Mouse (Mus musculus): ENCODE data around the gene Cfap97d1.

Cfap97d1 gene

GRCm38 (mm10) chr11:101984054-101985025 is at the start of gene Cfap97d1:
Cfap97d1 (plus strand) TSS chr11:101984279.
- DNase-seq (ENCODE audit: low read depth, low spot score) = peak; percentile 82

GRCm38 (mm10) chr11:101935743-101936142 is 48.3 kb upstream of the Cfap97d1 start:
- no peak for DNase-seq (ENCODE audit: low read depth, low spot score)

- no peak for DNase-seq (ENCODE audit: low read depth, low spot score)
Observed at GRCm38 (mm10) chr11:101936421-101936820, 47.7 kb upstream of the Cfap97d1 start.

GRCm38 (mm10) chr11:101937108-101937507 is 47.0 kb upstream of the Cfap97d1 start:
- DNase-seq (ENCODE audit: low read depth, low spot score) = no peak

- DNase-seq (ENCODE audit: low read depth, low spot score) = no peak
Observed at GRCm38 (mm10) chr11:101943055-101943454, 41.0 kb upstream of the Cfap97d1 start.

GRCm38 (mm10) chr11:101946525-101946924 is 37.6 kb upstream of the Cfap97d1 start:
- DNase-seq (ENCODE audit: low read depth, low spot score) = no peak

- DNase-seq (ENCODE audit: low read depth, low spot score) = no peak
Observed at GRCm38 (mm10) chr11:101950021-101950420, 34.1 kb upstream of the Cfap97d1 start.

- DNase-seq (ENCODE audit: low read depth, low spot score) = no peak
Observed at GRCm38 (mm10) chr11:101952541-101953341, 31.3 kb upstream of the Cfap97d1 start.

GRCm38 (mm10) chr11:101953441-101953840 is 30.6 kb upstream of the Cfap97d1 start:
- DNase-seq (ENCODE audit: low read depth, low spot score) = no peak

GRCm38 (mm10) chr11:101957476-101957875 is 26.6 kb upstream of the Cfap97d1 start:
- no peak for DNase-seq (ENCODE audit: low read depth, low spot score)

- no peak for DNase-seq (ENCODE audit: low read depth, low spot score)
Observed at GRCm38 (mm10) chr11:101963043-101963442, 21.0 kb upstream of the Cfap97d1 start.

GRCm38 (mm10) chr11:101963473-101964291 is 20.4 kb upstream of the Cfap97d1 start:
- no peak for DNase-seq (ENCODE audit: low read depth, low spot score)

- no peak for DNase-seq (ENCODE audit: low read depth, low spot score)
Observed at GRCm38 (mm10) chr11:101964647-101965046, 19.4 kb upstream of the Cfap97d1 start.

GRCm38 (mm10) chr11:101965553-101965952 is 18.5 kb upstream of the Cfap97d1 start:
- no peak for DNase-seq (ENCODE audit: low read depth, low spot score)

GRCm38 (mm10) chr11:101966965-101967614 is 17.0 kb upstream of the Cfap97d1 start, which contains the start of gene Sost:
Sost (minus strand) TSS chr11:101967015.
- no peak for DNase-seq (ENCODE audit: low read depth, low spot score)

- DNase-seq (ENCODE audit: low read depth, low spot score) = no peak
Observed at GRCm38 (mm10) chr11:101968311-101968710, 15.8 kb upstream of the Cfap97d1 start.

- peak; percentile 65 for DNase-seq (ENCODE audit: low read depth, low spot score)
Observed at GRCm38 (mm10) chr11:101968791-101969190, 15.3 kb upstream of the Cfap97d1 start.

- no peak for DNase-seq (ENCODE audit: low read depth, low spot score)
Observed at GRCm38 (mm10) chr11:101969835-101970234, 14.2 kb upstream of the Cfap97d1 start.

- peak; percentile 25 for DNase-seq (ENCODE audit: low read depth, low spot score)
Observed at GRCm38 (mm10) chr11:101971410-101971809, 12.7 kb upstream of the Cfap97d1 start.

- no peak for DNase-seq (ENCODE audit: low read depth, low spot score)
Observed at GRCm38 (mm10) chr11:101972097-101972496, 12.0 kb upstream of the Cfap97d1 start.

GRCm38 (mm10) chr11:101972651-101973050 is 11.4 kb upstream of the Cfap97d1 start:
- no peak for DNase-seq (ENCODE audit: low read depth, low spot score)

All from CD4-positive helper T cell, adult 2 months (primary cell).